Mouse (Mus musculus): ENCODE measurements at regions not wholly inside any gene's neighbourhood (a gene's known extent, or its start where the extent isn't known, plus 50 kb on each side); places are given as distances from the start of the nearest gene placed in this dataset.

DNA sequence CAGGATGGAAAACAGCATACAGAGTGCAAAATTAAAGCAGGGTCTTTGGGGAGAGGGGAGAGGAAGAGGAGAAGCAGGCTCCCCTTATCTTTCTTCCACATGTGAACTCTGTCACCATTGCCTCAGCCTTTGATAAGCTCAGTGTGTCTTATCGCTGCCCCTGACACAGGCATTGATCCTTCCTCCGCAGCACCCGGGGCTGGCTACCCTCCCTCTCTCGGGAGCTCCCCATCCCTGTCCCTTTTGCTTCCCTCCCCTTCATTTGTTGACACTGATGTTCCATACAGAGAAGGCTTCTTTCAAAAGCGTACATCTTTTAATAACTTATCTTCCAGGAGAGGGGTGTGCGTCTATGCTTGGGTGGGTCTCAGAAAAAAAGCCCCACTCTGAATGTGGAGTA lies 411.6 kb downstream of the Nucb2 start:
- Histone ChIP-seq H3K9me3 (no peaks in the 10 kb centered on the region), H3K9ac (replicated peaks) (no peak overlapping the region), H3K27me3 (no peaks in the 10 kb centered on the region), H3K27ac (no peak overlapping the region), H3K4me1 (replicated peaks) (no peaks in the 10 kb centered on the region), H3K4me3 (replicated peaks) (no peak overlapping the region), H3K36me3 (no peaks in the 10 kb centered on the region), H3K4me2 (replicated peaks) (no peak overlapping the region)
- 58% methylated on average over 6 of the region's 6 CpGs for WGBS
- no peak for ATAC-seq

DNA sequence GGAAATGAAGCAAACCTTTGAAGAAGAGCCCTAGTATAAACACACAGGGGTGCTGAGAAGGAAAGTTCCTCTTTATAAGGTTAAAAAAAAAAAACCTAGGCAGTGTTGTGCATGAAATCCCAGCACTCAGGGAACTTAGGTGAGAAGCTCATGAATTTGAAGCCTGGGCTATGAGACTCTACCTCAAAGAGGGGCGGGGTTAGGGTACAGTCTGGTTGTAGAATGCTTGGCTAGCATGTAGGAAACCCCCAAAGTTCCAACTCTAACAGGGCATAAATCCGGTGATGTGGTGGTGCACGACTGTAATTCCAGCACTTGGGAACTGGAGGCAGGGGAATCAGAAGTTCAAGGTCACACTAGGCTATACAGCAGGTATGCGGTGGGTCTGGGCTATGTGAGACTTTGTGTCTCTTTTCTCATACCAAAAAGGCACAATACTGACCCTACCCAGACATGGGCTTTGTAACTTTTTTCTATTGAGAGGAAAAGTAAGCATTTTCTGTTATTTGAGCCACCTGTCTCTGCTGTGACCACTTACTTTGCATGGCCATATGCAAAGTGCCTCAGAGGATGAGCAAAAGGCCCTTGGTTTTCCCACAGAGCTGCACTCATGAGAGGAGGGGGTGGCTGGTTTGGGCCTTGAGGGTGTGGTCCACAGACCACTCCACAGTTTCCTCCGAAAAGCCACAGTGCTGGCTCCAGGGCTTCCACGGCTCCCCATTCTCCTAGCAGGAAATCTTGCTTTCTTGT lies 413.9 kb downstream of the Nucb2 start:
- no peak overlapping the region for H3K4me2 ChIP-seq (replicated peaks)
- 94% methylated on average over 6 of the region's 6 CpGs for WGBS
- no peaks in the 10 kb centered on the region for H3K27me3 ChIP-seq
- no peak overlapping the region for H3K4me3 ChIP-seq (replicated peaks)
- no peak for ATAC-seq
- H3K9me3 ChIP-seq = no peaks in the 10 kb centered on the region
- H3K9ac ChIP-seq (replicated peaks) = no peak overlapping the region
- no peaks in the 10 kb centered on the region for H3K4me1 ChIP-seq (replicated peaks)
- H3K36me3 ChIP-seq = no peaks in the 10 kb centered on the region
- H3K27ac ChIP-seq = no peak overlapping the region

DNA sequence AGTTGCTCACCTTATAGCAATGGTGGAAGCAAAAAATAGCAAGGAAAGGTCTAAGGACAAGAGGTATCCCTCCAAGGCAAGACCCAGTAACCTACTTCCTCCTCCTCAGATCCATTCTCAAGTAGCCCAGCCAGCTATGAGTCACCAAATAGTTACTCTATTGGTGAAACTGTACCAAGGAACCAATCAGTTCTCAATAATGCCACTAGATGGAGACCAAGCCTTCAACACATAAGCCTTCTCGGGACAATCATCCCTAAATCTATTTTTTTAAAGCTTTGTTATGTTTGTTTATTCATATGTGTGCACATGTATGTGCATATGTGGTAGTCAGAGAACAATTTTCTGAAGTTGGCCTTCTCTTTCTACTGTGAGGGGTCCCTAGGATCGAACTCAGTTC lies 434.3 kb upstream of the Xylt1 start:
- ATAC-seq = no peak
- Histone ChIP-seq H3K9ac (replicated peaks) (no peak overlapping the region), H3K36me3 (no peaks in the 10 kb centered on the region), H3K4me2 (replicated peaks) (no peak overlapping the region), H3K9me3 (no peaks in the 10 kb centered on the region), H3K27ac (no peak overlapping the region), H3K4me1 (replicated peaks) (no peaks in the 10 kb centered on the region), H3K27me3 (no peaks in the 10 kb centered on the region), H3K4me3 (replicated peaks) (no peak overlapping the region)
- WGBS = 88% methylated on average over 2 of the region's 2 CpGs

DNA sequence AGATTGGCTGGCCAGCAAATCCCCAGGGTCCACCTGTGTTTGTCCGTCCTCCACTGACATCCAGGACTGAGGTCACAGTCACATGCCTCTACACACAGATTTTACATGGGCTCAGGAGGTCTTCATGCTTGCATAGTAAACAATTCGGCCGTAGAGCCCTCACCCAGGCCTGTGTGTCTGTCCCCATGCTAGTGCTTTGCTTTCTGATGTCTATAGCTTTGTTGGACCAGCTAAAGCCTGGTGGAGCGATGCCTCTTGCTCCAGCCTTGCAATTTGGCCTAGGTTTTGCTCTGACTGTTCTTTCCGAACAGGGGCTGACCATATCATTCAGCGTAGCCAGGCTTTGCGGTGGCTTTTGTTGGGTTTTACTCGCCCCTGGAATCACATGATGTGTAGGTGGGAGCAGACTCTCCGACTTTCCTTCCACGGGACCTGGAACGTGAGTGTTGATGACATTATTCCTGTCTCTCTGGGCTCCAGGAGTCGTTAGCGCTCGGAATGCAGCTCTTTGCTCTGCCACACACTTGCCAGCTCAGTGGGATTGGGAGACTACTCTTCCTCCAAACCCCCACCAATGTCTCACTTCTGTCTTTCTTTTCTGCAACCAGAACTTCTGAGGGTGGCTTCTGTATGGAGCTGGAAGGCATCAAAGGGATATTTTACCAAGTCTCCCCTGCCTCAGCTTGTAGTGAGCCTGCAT lies 421.4 kb upstream of the Xylt1 start:
- Histone ChIP-seq H3K36me3 (no peaks in the 10 kb centered on the region), H3K27ac (no peak overlapping the region), H3K27me3 (no peaks in the 10 kb centered on the region), H3K9me3 (no peaks in the 10 kb centered on the region), H3K4me2 (replicated peaks) (no peak overlapping the region), H3K4me3 (replicated peaks) (no peak overlapping the region), H3K4me1 (replicated peaks) (no peaks in the 10 kb centered on the region), H3K9ac (replicated peaks) (no peak overlapping the region)
- WGBS = 84% methylated on average over 14 of the region's 14 CpGs
- no peak for ATAC-seq

DNA sequence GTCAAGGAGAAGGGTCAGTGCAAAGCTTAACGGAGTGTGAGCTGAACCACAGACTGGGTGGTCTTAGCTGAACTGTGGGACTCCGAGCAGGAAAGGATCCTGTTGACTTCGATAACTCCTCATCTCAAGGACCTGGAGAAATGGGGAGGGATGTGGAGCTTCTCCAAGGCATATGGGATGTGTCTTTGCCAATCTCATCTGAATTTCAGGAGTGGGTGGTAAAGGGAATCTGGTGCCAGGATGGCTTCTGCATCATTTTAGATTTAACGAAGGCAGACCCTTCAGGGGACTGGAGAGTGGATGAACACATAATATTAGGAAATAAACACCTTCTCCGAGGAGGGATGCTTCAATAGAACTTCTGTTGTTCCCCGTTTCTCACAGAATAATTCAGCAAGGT lies 416.9 kb upstream of the Xylt1 start:
- H3K36me3 ChIP-seq = no peaks in the 10 kb centered on the region
- no peak overlapping the region for H3K4me2 ChIP-seq (replicated peaks)
- no peak overlapping the region for H3K9ac ChIP-seq (replicated peaks)
- ATAC-seq = no peak
- H3K4me3 ChIP-seq (replicated peaks) = no peak overlapping the region
- no peaks in the 10 kb centered on the region for H3K4me1 ChIP-seq (replicated peaks)
- no peak overlapping the region for H3K27ac ChIP-seq
- 81% methylated on average over 6 of the region's 6 CpGs for WGBS
- H3K9me3 ChIP-seq = no peaks in the 10 kb centered on the region
- no peaks in the 10 kb centered on the region for H3K27me3 ChIP-seq

DNA sequence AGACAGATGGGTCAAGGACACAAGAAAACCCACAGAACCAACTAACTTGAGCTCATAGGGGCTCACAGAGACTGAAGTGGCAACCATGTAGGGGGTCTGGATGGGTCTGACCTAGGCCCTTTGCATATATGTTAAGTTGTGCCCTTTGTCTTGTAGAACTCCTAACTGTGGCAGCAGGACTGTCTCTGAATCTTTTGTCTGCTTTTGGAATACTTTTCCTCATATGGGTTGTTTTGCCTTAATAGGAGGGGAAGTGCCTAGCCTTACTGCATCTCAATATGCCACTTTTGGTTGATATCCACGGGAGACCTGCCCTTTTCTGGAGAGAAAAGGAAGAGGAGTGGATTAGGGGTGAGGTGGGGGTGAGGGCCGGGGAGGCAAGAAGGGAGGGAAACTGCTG lies 389.4 kb upstream of the Xylt1 start:
- 50% methylated on average over 2 of the region's 2 CpGs for WGBS
- no peaks in the 10 kb centered on the region for H3K36me3 ChIP-seq
- no peaks in the 10 kb centered on the region for H3K27me3 ChIP-seq
- H3K9me3 ChIP-seq = no peaks in the 10 kb centered on the region
- H3K4me2 ChIP-seq (replicated peaks) = no peak overlapping the region
- ATAC-seq = no peak
- H3K4me1 ChIP-seq (replicated peaks) = no peaks in the 10 kb centered on the region
- H3K27ac ChIP-seq = no peak overlapping the region
- no peak overlapping the region for H3K9ac ChIP-seq (replicated peaks)
- no peak overlapping the region for H3K4me3 ChIP-seq (replicated peaks)

DNA sequence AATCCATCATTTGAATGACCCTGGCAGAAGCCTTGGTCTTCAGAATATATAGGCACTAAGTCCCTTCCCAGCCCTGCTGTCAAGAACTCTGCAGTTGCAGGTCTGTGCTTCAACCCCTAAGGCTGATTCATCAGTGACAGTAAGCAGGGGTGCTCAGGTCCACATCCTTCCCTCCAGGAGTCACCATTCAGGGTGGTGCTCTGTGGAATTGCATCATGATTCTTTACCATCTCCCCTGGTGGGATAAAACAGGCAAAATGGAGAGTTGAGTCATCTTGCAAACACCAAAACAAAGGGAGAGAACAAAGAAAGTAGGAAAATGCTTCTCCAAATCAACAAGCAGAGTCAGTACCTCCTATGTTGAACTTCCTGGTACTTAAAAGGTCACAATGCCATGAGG lies 388.6 kb upstream of the Xylt1 start:
- Histone ChIP-seq H3K27me3 (no peaks in the 10 kb centered on the region), H3K9ac (replicated peaks) (no peak overlapping the region), H3K4me3 (replicated peaks) (no peak overlapping the region), H3K4me2 (replicated peaks) (no peak overlapping the region), H3K36me3 (no peaks in the 10 kb centered on the region), H3K27ac (no peak overlapping the region), H3K4me1 (replicated peaks) (no peaks in the 10 kb centered on the region), H3K9me3 (no peaks in the 10 kb centered on the region)
- ATAC-seq = no peak

DNA sequence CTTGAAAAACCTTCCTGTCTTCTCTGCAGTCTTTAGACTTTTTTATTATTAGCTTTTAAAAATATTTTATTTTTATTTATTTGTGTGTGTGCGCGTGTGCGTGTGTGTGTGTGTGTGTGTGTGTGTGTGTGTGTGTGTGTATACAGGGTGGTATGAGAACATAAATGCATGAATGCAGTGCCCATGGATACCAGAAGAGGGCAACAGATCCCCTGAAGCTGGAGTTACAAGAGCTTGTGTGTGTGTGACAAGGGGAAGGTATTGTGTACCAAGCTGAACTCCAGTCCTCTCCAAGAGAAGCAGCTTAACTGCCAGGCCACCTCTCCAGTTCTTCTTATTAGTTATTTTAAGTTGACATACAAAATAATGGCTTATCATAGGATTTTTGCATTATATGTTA lies 385.0 kb upstream of the Xylt1 start:
- Histone ChIP-seq H3K4me3 (replicated peaks) (no peak overlapping the region), H3K27ac (no peak overlapping the region)
- WGBS = 93% methylated on average over 3 of the region's 3 CpGs

DNA sequence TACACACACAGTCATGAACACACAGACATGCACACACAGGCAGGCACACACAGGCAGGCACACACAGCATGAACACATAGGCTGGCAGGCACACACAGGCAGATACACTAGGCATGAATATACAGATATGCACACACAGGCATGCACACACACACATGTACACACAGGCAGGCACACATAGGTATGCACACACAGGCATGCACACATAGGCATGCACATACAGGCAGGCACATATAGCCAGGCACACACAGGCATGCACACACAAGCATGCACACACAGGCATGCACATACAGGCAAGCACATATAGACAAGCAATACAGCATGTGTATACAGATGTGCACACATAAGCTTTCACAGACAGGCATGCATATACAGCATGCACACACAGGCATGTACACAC lies 377.6 kb upstream of the Xylt1 start:
- Histone ChIP-seq H3K4me1 (replicated peaks) (no peaks in the 10 kb centered on the region), H3K4me2 (replicated peaks) (no peak overlapping the region), H3K9me3 (no peaks in the 10 kb centered on the region), H3K9ac (replicated peaks) (no peak overlapping the region), H3K27ac (no peak overlapping the region), H3K27me3 (no peaks in the 10 kb centered on the region), H3K36me3 (no peaks in the 10 kb centered on the region), H3K4me3 (replicated peaks) (no peak overlapping the region)
- ATAC-seq = no peak

More for the DNA sequence above, 385.0 kb upstream of the Xylt1 start:
- Histone ChIP-seq H3K9me3 (no peaks in the 10 kb centered on the region), H3K4me1 (replicated peaks) (no peaks in the 10 kb centered on the region), H3K27me3 (no peaks in the 10 kb centered on the region), H3K4me2 (replicated peaks) (no peak overlapping the region), H3K9ac (replicated peaks) (no peak overlapping the region), H3K36me3 (no peaks in the 10 kb centered on the region)
- ATAC-seq = no peak

DNA sequence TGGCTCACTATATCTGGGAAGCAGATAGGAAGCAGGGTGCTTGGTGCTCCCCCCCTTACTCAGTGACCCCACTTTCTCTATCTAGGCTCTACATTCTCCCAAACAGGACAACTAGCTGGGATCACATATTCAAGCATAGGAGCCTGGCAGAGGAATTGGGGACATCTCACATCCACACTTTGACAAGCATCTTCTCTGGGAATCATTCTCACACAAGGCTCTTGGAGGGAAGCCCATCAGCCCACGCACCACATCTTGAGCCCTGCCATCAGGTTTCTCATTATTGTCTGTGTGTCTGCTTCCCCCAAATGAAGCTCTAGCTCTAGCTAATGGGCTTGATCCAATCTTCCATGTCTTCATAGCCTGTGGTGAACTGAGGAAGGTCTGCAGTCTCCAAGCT lies 362.4 kb upstream of the Xylt1 start:
- no peaks in the 10 kb centered on the region for H3K4me1 ChIP-seq (replicated peaks)
- no peak overlapping the region for H3K4me2 ChIP-seq (replicated peaks)
- H3K27me3 ChIP-seq = no peaks in the 10 kb centered on the region
- H3K9me3 ChIP-seq = no peaks in the 10 kb centered on the region
- no peak for ATAC-seq
- H3K36me3 ChIP-seq = no peaks in the 10 kb centered on the region
- no peak overlapping the region for H3K27ac ChIP-seq
- H3K4me3 ChIP-seq (replicated peaks) = no peak overlapping the region
- 93% methylated on average over 1 of the region's 1 CpGs for WGBS
- no peak overlapping the region for H3K9ac ChIP-seq (replicated peaks)

DNA sequence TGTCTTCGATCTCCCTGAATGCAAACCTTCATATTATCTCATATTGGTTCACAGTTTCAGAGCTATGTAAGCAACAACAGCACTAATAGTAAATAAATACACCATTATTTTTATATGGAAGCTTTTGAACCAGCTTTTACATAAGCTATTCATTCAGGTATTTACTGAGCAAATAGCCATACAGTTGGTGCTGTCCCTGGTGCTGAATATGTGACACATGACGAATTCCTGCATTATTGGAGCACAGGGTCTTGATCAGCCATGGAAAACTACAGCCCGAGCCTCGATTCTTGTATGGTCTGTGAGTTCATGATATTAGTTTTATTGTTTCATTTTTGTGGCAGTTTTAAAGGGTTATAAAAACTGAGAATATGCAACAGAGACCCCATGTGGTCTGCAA lies 359.1 kb upstream of the Xylt1 start:
- H3K9me3 ChIP-seq = no peaks in the 10 kb centered on the region
- H3K4me3 ChIP-seq (replicated peaks) = no peak overlapping the region
- no peaks in the 10 kb centered on the region for H3K27me3 ChIP-seq
- no peak overlapping the region for H3K9ac ChIP-seq (replicated peaks)
- H3K4me2 ChIP-seq (replicated peaks) = no peak overlapping the region
- no peak overlapping the region for H3K27ac ChIP-seq
- no peaks in the 10 kb centered on the region for H3K36me3 ChIP-seq
- 72% methylated on average over 4 of the region's 4 CpGs for WGBS
- H3K4me1 ChIP-seq (replicated peaks) = no peaks in the 10 kb centered on the region
- ATAC-seq = no peak

DNA sequence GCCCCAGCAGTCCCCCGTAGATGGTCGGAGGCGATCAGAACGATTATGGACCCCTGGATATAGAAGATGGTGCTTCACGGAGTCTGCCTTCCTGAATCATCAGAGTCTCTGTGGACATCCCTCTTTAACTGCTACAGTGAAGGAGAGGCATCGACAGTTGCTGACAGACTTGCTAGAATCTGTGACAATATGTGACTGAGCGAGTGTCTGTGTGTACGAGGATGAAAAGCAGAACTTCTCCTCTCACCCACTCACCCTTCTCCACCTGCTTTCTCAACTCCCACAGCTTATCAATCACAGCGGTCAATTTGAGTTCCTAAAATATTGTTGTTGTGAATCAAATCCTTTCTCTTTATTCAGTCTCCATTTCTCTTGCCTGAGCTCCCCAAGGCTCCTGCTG lies 335.9 kb upstream of the Xylt1 start:
- WGBS = 87% methylated on average over 9 of the region's 9 CpGs

DNA sequence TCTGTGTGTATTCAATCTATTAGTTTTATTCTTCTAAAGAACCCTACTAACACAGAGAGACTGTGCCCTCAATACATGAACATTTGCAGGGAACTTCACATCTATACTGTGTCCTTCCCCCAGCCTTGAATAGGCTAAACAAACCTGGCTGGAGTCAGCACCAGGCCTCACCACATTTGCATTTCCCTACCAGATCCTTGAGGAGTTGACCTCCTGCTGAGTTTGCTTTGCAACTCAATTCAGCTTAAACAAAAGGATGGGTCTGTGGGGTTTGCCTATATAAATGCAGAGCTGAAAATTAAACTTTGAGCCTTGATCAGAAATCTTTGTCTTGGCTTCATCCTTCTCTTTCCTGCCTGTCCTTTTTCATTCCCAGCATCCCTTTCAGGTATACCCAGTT lies 331.5 kb upstream of the Xylt1 start:
- no peak for ATAC-seq
- no peak overlapping the region for H3K27ac ChIP-seq
- no peaks in the 10 kb centered on the region for H3K9me3 ChIP-seq
- no peaks in the 10 kb centered on the region for H3K27me3 ChIP-seq
- H3K36me3 ChIP-seq = no peaks in the 10 kb centered on the region
- no peak overlapping the region for H3K4me3 ChIP-seq (replicated peaks)
- no peak overlapping the region for H3K4me2 ChIP-seq (replicated peaks)
- H3K4me1 ChIP-seq (replicated peaks) = no peaks in the 10 kb centered on the region
- H3K9ac ChIP-seq (replicated peaks) = no peak overlapping the region

More for the DNA sequence above, 335.9 kb upstream of the Xylt1 start:
- Histone ChIP-seq H3K4me1 (replicated peaks) (no peaks in the 10 kb centered on the region), H3K36me3 (no peaks in the 10 kb centered on the region), H3K27ac (no peak overlapping the region), H3K4me3 (replicated peaks) (no peak overlapping the region), H3K9me3 (no peaks in the 10 kb centered on the region), H3K4me2 (replicated peaks) (no peak overlapping the region), H3K27me3 (no peaks in the 10 kb centered on the region), H3K9ac (replicated peaks) (no peak overlapping the region)
- ATAC-seq = no peak
